Mouse (Mus musculus) hindbrain, embryonic 10.5 days (tissue): Measurements from ENCODE around the gene Gtf3a. TPM values are rescaled to one million over a fixed set of nuclear protein-coding genes. Genes with fewer than 3 reads are reported as not detected.
A peak's percentile ranks its signal among the peaks of the same experiment; 100 is the strongest.

ENCODE experiments used
- DNase-seq: peaks from one replicate; pipeline ENCODE4 v3.0.0-alpha.2; 2017; ENCODE audit warnings: low spot score
- H3K27ac ChIP-seq: fragments of 300-500 bp; sonication (generic); 2 replicates; pipeline ENCODE4 v1.5.1; 2016; ENCODE audit warnings: mild to moderate bottlenecking, moderate library complexity
- H3K27me3 ChIP-seq: fragments of 300-500 bp; sonication (generic); 2 replicates; pipeline ENCODE4 v1.6.1; 2016; ENCODE audit warnings: mild to moderate bottlenecking; ENCODE audit not compliant: poor library complexity, insufficient read depth, severe bottlenecking
- H3K36me3 ChIP-seq: fragments of 300-500 bp; sonication (generic); 2 replicates; pipeline ENCODE4 v1.6.1; 2016; ENCODE audit warnings: mild to moderate bottlenecking, moderate library complexity
- H3K4me1 ChIP-seq: fragments of 300-500 bp; sonication (generic); replicated peaks from 2 replicates; pipeline ENCODE4 v1.6.1; 2016; ENCODE audit warnings: mild to moderate bottlenecking
- H3K4me3 ChIP-seq: fragments of 300-500 bp; sonication (generic); 2 replicates; pipeline ENCODE4 v1.5.1; 2016; ENCODE audit warnings: mild to moderate bottlenecking, moderate library complexity
- H3K9me3 ChIP-seq: fragments of 300-500 bp; sonication (generic); 2 replicates; pipeline ENCODE4 v1.6.1; 2016; ENCODE audit warnings: mild to moderate bottlenecking, moderate library complexity
- WGBS: fragments of 180-500 bp; shearing (Covaris S2); methylation state at CpG from one replicate; pipeline ENCODE4 v1.1.7; 2016; 5-methylcytosine and 5-hydroxymethylcytosine counted together
- polyA plus RNA-seq: library from polyadenylated mRNA; unstranded; fragments of >200 nt; fragmentation: Nextera tagmentation; extraction: Ambion mirVana; gene quantifications from 2 replicates; pipeline ENCODE4 v1.2.1, GENCODE M21; 2016

The Gtf3a gene
- polyA plus RNA-seq, 1 experiment from 2014 or later = 115 TPM

- peaks cover 4% of the 10 kb centered on the region; the same call in 1 of the 2 replicates for H3K4me1 ChIP-seq
- H3K36me3 ChIP-seq = no peaks in the 10 kb centered on the region
- no peak overlapping the region for H3K4me3 ChIP-seq
- H3K27me3 ChIP-seq = 0 out of 2 replicates have a peak, but pooled peaks cover 2% of the 10 kb centered on the region
- no peak overlapping the region for H3K27ac ChIP-seq
- peaks cover 6% of the 10 kb centered on the region for H3K9me3 ChIP-seq
- no peak for DNase-seq
- WGBS = 89% methylated on average over 15 of the region's 15 CpGs
These were observed 5.5 kb upstream of the Gtf3a start for GRCm38 (mm10) chr5:146942965-146943364.

GRCm38 (mm10) chr5:146944568-146944967 lies 3.9 kb upstream of the Gtf3a start:
- 93% methylated on average over 2 of the region's 2 CpGs for WGBS
- no peak overlapping the region for H3K27ac ChIP-seq
- no peaks in the 10 kb centered on the region for H3K36me3 ChIP-seq
- H3K4me3 ChIP-seq = no peak overlapping the region
- H3K4me1 ChIP-seq = peaks cover 18% of the 10 kb centered on the region
- no peak for DNase-seq
- peaks cover 3% of the 10 kb centered on the region; the same call in 1 of the 2 replicates for H3K9me3 ChIP-seq
- H3K27me3 ChIP-seq = no peaks in the 10 kb centered on the region

DNA sequence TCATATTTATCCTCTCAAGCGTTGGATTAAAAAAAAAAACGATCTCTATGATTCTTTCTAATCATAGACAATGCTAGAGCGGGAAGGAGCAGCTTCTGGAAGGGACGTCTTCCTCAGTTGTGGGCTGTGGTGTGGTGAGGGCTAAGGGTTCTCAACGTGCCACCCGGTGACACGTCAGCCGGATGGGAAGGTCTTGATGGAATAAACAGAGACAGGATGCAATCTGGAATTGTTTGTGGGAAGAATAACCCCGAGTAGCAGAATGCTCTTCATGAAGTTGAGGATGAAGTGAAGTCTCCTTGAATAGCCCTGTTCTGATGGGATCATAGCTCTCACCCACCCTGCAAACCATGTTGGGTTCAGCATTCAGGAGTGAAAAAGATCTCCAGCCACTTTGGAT lies 1.8 kb upstream of the Gtf3a start:
- Histone ChIP-seq H3K27me3 (no peaks in the 10 kb centered on the region), H3K36me3 (peaks cover 17% of the 10 kb centered on the region), H3K4me3 (no peak overlapping the region), H3K9me3 (peaks cover 3% of the 10 kb centered on the region; the same call in 1 of the 2 replicates), H3K4me1 (peaks cover 27% of the 10 kb centered on the region), H3K27ac (no peak overlapping the region)
- WGBS = 89% methylated on average over 9 of the region's 9 CpGs
- no peak for DNase-seq

DNA sequence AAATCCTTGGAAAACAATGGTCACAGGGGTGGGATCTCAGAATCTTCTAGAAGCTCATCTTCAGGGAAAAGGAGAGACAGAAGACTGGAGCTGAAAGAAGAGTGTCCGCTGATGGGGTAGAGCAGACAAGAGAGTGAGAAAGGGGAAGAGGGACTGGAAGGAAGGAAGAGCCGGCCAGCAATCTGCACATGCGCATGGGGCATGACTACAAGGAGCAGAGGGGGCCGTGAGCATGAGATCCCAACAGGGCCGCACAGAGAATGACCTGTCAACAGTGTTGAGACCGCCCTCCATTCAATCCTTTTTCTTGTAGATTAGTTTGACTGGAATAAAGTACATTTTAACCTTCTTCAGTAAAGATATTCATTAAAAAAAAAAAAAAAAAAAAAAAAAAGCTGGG lies 960 bp upstream of the Gtf3a start:
- H3K36me3 ChIP-seq = peaks cover 25% of the 10 kb centered on the region
- H3K27ac ChIP-seq = no peak overlapping the region
- WGBS = 93% methylated on average over 6 of the region's 6 CpGs
- DNase-seq = no peak
- H3K4me3 ChIP-seq = no peak overlapping the region
- H3K27me3 ChIP-seq = no peaks in the 10 kb centered on the region
- peaks cover 3% of the 10 kb centered on the region; the same call in 1 of the 2 replicates for H3K9me3 ChIP-seq
- peaks cover 25% of the 10 kb centered on the region for H3K4me1 ChIP-seq

GRCm38 (mm10) chr5:146948041-146948507 lies 383 bp upstream of the Gtf3a start:
- Histone ChIP-seq H3K27me3 (no peaks in the 10 kb centered on the region), H3K4me3 (peak overlapping the region; percentile 85), H3K27ac (peak overlapping the region; percentile 94), H3K36me3 (peaks cover 30% of the 10 kb centered on the region), H3K9me3 (peaks cover 3% of the 10 kb centered on the region; the same call in 1 of the 2 replicates), H3K4me1 (peaks cover 24% of the 10 kb centered on the region)
- no peak for DNase-seq
- WGBS = 31% methylated on average over 10 of the region's 10 CpGs

DNA sequence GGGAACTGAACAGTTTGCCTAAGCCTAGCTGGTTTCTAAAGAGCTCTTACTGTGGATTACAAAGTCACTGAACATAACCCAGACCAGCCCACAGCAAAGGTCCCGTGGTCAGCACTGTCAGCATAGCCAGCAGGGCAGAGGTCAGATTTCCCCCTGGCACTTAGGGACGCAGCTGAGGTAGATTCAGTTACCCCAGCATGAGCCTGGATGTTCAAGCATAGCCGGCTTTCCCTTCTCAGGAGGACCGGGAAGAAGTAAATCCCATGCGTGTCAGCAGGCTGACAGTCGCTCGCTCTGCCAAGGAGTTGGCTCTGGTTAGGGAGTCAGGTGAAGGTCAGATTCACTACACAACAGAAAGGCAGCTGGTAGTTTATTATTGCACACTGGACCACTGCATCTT lies 6.1 kb downstream of the Gtf3a start:
- peaks cover 95% of the 10 kb centered on the region for H3K36me3 ChIP-seq
- no peak overlapping the region for H3K27ac ChIP-seq
- WGBS = 88% methylated on average over 7 of the region's 7 CpGs
- DNase-seq = no peak
- no peaks in the 10 kb centered on the region for H3K27me3 ChIP-seq
- H3K4me1 ChIP-seq = peaks cover 9% of the 10 kb centered on the region
- no peaks in the 10 kb centered on the region for H3K9me3 ChIP-seq
- no peak overlapping the region for H3K4me3 ChIP-seq

- 80% methylated on average over 5 of the region's 5 CpGs for WGBS
- H3K27me3 ChIP-seq = no peaks in the 10 kb centered on the region
- H3K4me1 ChIP-seq = no peaks in the 10 kb centered on the region
- H3K9me3 ChIP-seq = no peaks in the 10 kb centered on the region
- H3K4me3 ChIP-seq = no peak overlapping the region
- H3K36me3 ChIP-seq = peaks cover 92% of the 10 kb centered on the region
- DNase-seq = no peak
- H3K27ac ChIP-seq = no peak overlapping the region
These were observed 7.2 kb downstream of the Gtf3a start for GRCm38 (mm10) chr5:146955651-146956050.

DNA sequence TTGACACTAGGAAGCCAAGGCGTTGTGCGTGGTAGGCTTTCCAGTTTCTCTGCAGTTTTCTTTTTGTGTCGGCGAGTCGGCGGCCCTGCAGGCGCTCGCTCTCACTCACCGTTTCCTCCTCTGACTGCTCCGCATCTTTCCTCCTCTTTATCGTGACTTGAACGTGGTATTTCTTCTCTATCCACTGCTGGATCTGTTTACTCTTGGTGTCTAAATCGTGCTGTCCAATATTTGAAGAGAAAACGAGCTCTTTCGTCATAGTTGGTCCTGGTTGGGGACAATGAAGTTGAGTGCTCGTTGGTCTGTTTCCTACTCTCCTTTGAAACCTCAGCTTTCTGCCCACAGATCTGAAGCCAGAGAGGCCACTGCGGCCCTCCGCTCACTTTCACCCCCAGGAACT lies 8.2 kb downstream of the Gtf3a start:
- Histone ChIP-seq H3K27ac (no peak overlapping the region), H3K36me3 (peaks cover 81% of the 10 kb centered on the region)

DNA sequence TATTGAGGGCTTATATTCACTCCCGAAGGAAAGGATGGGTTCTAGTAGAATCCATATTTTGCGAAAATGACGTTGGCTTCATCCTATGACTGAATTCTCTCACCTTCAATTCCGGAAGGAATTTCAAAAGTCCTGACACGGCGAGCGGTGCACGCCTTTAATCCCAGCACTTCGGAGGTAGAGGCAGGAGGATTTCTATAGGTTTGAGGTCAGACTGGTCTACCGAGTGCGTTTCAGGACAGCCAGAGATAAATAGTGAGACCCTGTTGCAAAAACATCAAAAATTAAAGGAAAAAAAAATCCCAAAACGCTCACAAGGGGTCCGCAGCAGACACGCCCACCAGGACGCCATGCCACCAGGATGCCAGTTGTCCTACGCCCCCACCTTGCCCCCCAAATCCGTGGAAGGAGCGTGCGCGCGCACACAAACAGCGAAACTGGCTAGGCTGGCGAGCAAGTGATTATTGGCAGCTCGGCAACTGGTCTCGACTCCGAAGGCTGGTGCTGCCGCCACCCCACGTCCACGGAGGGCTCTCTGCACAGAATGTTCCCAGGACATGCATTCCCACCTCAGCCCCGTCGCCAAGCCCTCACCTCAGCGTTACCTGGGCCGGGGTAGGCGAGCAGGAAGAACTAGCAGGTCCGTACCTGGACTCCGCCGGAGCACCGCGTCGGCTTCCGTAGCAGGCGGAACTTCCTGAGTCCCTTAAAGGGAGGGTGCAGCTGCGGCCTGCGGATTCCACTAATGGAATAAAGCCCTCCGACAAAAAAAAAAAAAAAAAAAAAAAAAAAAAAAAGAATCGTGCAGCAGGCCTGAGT lies 14.9 kb downstream of the Gtf3a start, which contains the start of gene Mtif3:
Mtif3 (minus strand) TSS at position 683 of the 819 bp plus-strand sequence.
- WGBS = 2% methylated on average over 46 of the region's 46 CpGs
- H3K9me3 ChIP-seq = no peaks in the 10 kb centered on the region
- H3K36me3 ChIP-seq = peaks cover 15% of the 10 kb centered on the region
- DNase-seq = peak; percentile 87
- peak within 1 kb of the TSS; percentile 89 for H3K27ac ChIP-seq
- peaks cover 11% of the 10 kb centered on the region for H3K4me1 ChIP-seq
- H3K27me3 ChIP-seq = peaks cover 11% of the 10 kb centered on the region; the same call in 1 of the 2 replicates
- peak within 1 kb of the TSS; percentile 90 for H3K4me3 ChIP-seq

More for the DNA sequence above, 8.2 kb downstream of the Gtf3a start:
- no peak for DNase-seq
- H3K4me3 ChIP-seq = no peak overlapping the region
- no peaks in the 10 kb centered on the region for H3K4me1 ChIP-seq
- 94% methylated on average over 18 of the region's 18 CpGs for WGBS
- H3K27me3 ChIP-seq = no peaks in the 10 kb centered on the region
- H3K9me3 ChIP-seq = no peaks in the 10 kb centered on the region

- Histone ChIP-seq H3K36me3 (peaks cover 9% of the 10 kb centered on the region), H3K27ac (peak overlapping the region; percentile 89), H3K4me1 (peaks cover 15% of the 10 kb centered on the region), H3K9me3 (no peaks in the 10 kb centered on the region), H3K27me3 (peaks cover 11% of the 10 kb centered on the region; the same call in 1 of the 2 replicates), H3K4me3 (peak overlapping the region; percentile 90)
- 55% methylated on average over 8 of the region's 8 CpGs for WGBS
- DNase-seq = no peak
These were observed 15.5 kb downstream of the Gtf3a start for GRCm38 (mm10) chr5:146963937-146964278.

GRCm38 (mm10) chr5:146968695-146969393 lies 20.4 kb downstream of the Gtf3a start:
- Histone ChIP-seq H3K9me3 (no peaks in the 10 kb centered on the region), H3K27me3 (peaks cover 15% of the 10 kb centered on the region), H3K27ac (peak overlapping the region; percentile 46; the same call in 1 of the 2 replicates), H3K36me3 (no peaks in the 10 kb centered on the region), H3K4me3 (peak overlapping the region; percentile 7; the same call in 1 of the 2 replicates), H3K4me1 (peaks cover 14% of the 10 kb centered on the region)
- 49% methylated on average over 13 of the region's 13 CpGs for WGBS
- DNase-seq = no peak

DNA sequence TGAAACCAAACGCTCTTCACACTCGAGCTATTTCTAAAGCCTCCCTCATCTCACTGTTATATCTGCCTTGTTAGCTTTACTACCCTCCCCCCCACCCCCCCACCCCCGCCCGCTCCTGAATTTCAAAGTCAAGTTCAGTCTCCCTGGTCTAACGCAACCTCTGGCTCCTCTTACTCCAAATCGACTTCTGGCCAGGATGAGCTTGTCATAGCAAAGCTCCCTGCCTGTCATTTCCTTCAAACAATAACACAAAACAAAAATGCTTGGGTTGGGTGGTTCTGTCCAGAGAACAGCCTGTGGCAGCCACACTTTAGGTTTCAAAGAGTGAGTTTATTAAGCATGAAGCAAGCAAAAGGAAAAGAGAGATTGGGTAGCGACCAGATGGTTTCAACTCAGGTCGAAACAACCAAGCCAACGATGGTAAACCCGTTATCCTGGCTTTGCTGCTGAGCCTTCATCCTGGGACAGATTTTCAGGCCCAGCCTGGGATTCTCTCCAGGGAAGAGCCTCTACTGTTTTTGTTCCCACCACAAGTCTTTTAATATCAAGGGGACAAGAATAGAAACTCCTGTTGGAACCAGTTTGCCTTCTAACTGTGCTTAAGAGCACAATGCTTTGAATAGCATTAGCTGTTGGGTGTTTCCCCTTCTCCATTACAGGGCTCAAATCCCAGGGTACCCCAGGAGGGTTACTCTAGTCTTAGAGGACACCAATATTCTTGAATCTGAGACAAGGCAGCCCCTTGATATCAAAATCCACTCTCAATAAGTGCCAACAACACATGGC lies 23.5 kb downstream of the Gtf3a start:
- Histone ChIP-seq H3K4me1 (peaks cover 12% of the 10 kb centered on the region), H3K27me3 (peaks cover 4% of the 10 kb centered on the region; the same call in 1 of the 2 replicates), H3K36me3 (no peaks in the 10 kb centered on the region), H3K4me3 (no peak overlapping the region), H3K27ac (no peak overlapping the region), H3K9me3 (no peaks in the 10 kb centered on the region)
- DNase-seq = no peak
- WGBS = 74% methylated on average over 10 of the region's 10 CpGs
